Mouse (Mus musculus) kidney, embryonic 15.5 days (tissue): ENCODE results near the gene H2al1j. TPM values are rescaled to one million over a fixed set of nuclear protein-coding genes. Genes with fewer than 3 reads are reported as not detected.
"Not testable (repeated sequence)": the region's sequence is repeated elsewhere in the genome, so short reads cannot be mapped to it uniquely, and the experiment has no call there.

Experiments
- ATAC-seq: fragments of 200-750 bp; cut with Nextera tagmentation; replicated peaks from 2 replicates; pipeline ENCODE4 v1.8.0; 2017; ENCODE audit warnings: moderate TSS enrichment; ENCODE audit not compliant: low FRiP score
- H3K27ac ChIP-seq: fragments of 300-500 bp; sonication (generic); 2 replicates; pipeline ENCODE4 v1.5.1; 2015; ENCODE audit warnings: mild to moderate bottlenecking, inconsistent platforms
- H3K27me3 ChIP-seq: fragments of 300-500 bp; sonication (generic); 2 replicates; pipeline ENCODE4 v1.6.1; 2015; ENCODE audit warnings: inconsistent platforms
- H3K36me3 ChIP-seq: fragments of 300-500 bp; sonication (generic); 2 replicates; pipeline ENCODE4 v1.6.1; 2015; ENCODE audit warnings: inconsistent platforms
- H3K4me1 ChIP-seq: fragments of 300-500 bp; sonication (generic); 2 replicates; pipeline ENCODE4 v1.6.1; 2015; ENCODE audit warnings: inconsistent platforms
- H3K4me2 ChIP-seq: fragments of 300-500 bp; sonication (generic); 2 replicates; pipeline ENCODE4 v1.6.1; 2015; ENCODE audit warnings: moderate library complexity, mild to moderate bottlenecking, inconsistent platforms
- H3K4me3 ChIP-seq: fragments of 300-500 bp; sonication (generic); replicated peaks from 2 replicates; pipeline ENCODE4 v1.5.1; 2015; ENCODE audit warnings: mild to moderate bottlenecking, inconsistent platforms
- H3K9ac ChIP-seq: fragments of 300-500 bp; sonication (generic); 2 replicates; pipeline ENCODE4 v1.6.1; 2015; ENCODE audit warnings: mild to moderate bottlenecking, inconsistent platforms
- H3K9me3 ChIP-seq: fragments of 300-500 bp; sonication (generic); replicated peaks from 2 replicates; pipeline ENCODE4 v1.6.1; 2016; ENCODE audit warnings: inconsistent platforms
- WGBS: fragments of 180-500 bp; shearing (Covaris S2); methylation state at CpG from one replicate; pipeline ENCODE4 v1.1.7; 2015; ENCODE audit warnings: mixed read lengths; 5-methylcytosine and 5-hydroxymethylcytosine counted together
- polyA plus RNA-seq: library from polyadenylated mRNA; unstranded; fragments of >200 nt; fragmentation: Nextera tagmentation; extraction: Ambion mirVana; gene quantifications from 2 replicates; pipeline ENCODE4 v1.2.1, GENCODE M21; 2015

H2al1j gene
- not detected in 2 replicates for polyA plus RNA-seq

DNA sequence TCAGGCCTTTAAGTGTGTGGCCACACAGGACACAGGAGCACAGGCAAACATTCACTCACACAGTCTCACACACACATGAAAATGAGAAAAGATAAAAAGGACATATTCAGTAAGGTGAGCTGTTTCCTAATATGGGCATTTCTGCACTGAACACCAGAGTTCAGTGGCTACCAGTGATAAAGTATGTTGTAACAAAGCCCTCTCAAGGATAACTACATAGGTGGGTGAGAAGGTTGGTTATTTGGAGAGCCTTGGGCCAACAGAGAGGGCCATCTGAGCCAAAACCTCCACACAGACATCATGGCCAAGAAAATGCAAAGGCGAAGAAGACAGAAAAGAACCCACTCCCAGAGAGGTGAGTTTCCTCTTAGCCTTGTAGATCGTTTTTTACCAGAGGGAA, at the start of gene H2al1j:
TSS of gene H2al1j (plus strand) at position 301 of the 400 bp plus-strand sequence.
- H3K36me3 ChIP-seq, H3K4me3 ChIP-seq, H3K27me3 ChIP-seq, H3K9me3 ChIP-seq, H3K4me1 ChIP-seq, ATAC-seq, H3K4me2 ChIP-seq, H3K27ac ChIP-seq, H3K9ac ChIP-seq: not testable (repeated sequence)
- WGBS: 98% methylated on average over 2 of the region's 2 CpGs

- H3K9ac ChIP-seq: no peak overlapping the region
- no peak overlapping the region for H3K4me3 ChIP-seq
- ATAC-seq: no peak
- H3K27me3 ChIP-seq: peaks cover 17% of the 10 kb centered on the region; the same call in 1 of the 2 replicates
- H3K4me2 ChIP-seq: no peak overlapping the region
- no peak overlapping the region for H3K27ac ChIP-seq
- H3K36me3 ChIP-seq: no peaks in the 10 kb centered on the region
- H3K4me1 ChIP-seq: no peaks in the 10 kb centered on the region
- H3K9me3 ChIP-seq: no peaks in the 10 kb centered on the region
- 79% methylated on average over 2 of the region's 2 CpGs for WGBS
Observed at GRCm38 (mm10) chrX:11280741-11281140, 46.9 kb upstream of the H2al1j start.

DNA sequence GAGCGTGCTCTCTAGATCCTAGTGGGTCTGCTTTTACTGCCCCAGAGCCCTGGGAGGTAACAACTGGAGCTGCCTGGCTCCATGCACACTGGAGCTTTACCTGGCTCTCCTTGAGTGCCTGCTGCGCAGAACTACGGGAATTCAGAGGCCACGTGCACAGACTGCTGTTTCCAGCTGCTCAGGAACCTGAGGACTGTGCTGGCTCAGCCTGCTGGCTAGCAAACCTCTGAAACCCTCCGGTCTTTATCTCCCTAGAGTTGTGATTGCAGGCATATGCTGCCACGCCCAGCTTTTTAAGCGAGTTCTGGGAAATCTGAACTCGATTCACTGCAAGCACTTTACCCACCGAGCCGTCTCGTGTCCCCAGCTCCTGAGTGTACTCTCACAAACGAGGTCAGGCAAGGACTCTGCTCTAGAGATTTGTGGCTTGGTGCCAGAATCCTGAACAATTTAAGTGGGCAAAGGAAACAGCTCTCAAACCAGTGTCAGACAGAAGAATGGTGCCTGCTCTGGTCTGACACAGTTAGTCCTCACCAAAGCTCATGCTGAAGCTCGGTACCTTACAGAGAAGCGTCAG, 39.2 kb upstream of the H2al1j start:
- Histone ChIP-seq H3K9me3 (no peaks in the 10 kb centered on the region), H3K9ac (no peak overlapping the region), H3K4me2 (no peak overlapping the region), H3K4me3 (no peak overlapping the region), H3K27me3 (peaks cover 37% of the 10 kb centered on the region), H3K27ac (no peak overlapping the region), H3K36me3 (no peaks in the 10 kb centered on the region), H3K4me1 (no peaks in the 10 kb centered on the region)
- WGBS: 70% methylated on average over 14 of the region's 14 CpGs
- ATAC-seq: no peak

- H3K27me3 ChIP-seq: peaks cover 41% of the 10 kb centered on the region
- no peak for ATAC-seq
- H3K4me2 ChIP-seq: no peak overlapping the region
- H3K4me1 ChIP-seq: no peaks in the 10 kb centered on the region
- H3K9ac ChIP-seq: no peak overlapping the region
- H3K27ac ChIP-seq: no peak overlapping the region
- no peaks in the 10 kb centered on the region for H3K9me3 ChIP-seq
- 73% methylated on average over 4 of the region's 4 CpGs for WGBS
- no peaks in the 10 kb centered on the region for H3K36me3 ChIP-seq
- H3K4me3 ChIP-seq: no peak overlapping the region
Observed at GRCm38 (mm10) chrX:11289244-11289643, 38.4 kb upstream of the H2al1j start.

DNA sequence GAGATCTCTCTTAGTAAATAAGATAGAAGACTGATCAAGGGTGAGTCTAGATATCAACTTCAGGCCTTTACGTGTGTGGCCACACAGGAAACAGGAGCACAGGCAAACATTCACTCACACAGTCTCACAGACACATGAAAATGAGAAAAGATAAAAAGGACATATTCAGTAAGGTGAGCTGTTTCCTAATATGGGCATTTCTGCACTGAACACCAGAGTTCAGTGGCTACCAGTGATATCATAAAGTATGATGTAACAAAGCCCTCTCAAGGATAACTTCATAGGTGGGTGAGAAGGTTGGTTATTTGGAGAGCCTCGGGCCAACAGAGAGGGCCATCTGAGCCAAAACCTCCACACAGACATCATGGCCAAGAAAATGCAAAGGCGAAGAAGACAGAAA, 28.7 kb upstream of the H2al1j start, which contains the start of gene H2al1a:
TSS of gene H2al1a (plus strand) at position 301 of the 400 bp plus-strand sequence.
- not testable (repeated sequence) for H3K9ac ChIP-seq, H3K4me2 ChIP-seq, H3K27ac ChIP-seq, H3K4me1 ChIP-seq, H3K36me3 ChIP-seq, ATAC-seq, H3K4me3 ChIP-seq, H3K9me3 ChIP-seq
- no CpG with 5 or more reads among the region's 3 CpGs for WGBS
- peaks cover 12% of the 10 kb centered on the region; the same call in 1 of the 2 replicates for H3K27me3 ChIP-seq

GRCm38 (mm10) chrX:11302132-11302531, 25.5 kb upstream of the H2al1j start, which contains the start of gene H2al1b:
H2al1b (plus strand) TSS chrX:11302432.
- not testable (repeated sequence) for H3K9ac ChIP-seq, H3K27ac ChIP-seq, H3K4me3 ChIP-seq, ATAC-seq, H3K27me3 ChIP-seq, H3K4me1 ChIP-seq, H3K36me3 ChIP-seq, H3K9me3 ChIP-seq, H3K4me2 ChIP-seq
- WGBS: 92% methylated on average over 1 of the region's 3 CpGs

DNA sequence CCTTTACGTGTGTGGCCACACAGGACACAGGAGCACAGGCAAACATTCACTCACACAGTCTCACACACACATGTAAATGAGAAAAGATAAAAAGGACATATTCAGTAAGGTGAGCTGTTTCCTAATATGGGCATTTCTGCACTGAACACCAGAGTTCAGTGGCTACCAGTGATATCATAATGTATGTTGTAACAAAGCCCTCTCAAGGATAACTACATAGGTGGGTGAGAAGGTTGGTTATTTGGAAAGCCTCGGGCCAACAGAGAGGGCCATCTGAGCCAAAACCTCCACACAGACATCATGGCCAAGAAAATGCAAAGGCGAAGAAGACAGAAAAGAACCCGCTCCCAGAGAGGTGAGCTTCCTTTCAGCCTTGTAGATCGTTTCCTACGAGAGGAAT, 22.3 kb upstream of the H2al1j start, which contains the start of gene H2al1c:
TSS of gene H2al1c (plus strand) at position 301 of the 400 bp plus-strand sequence.
- H3K4me3 ChIP-seq, ATAC-seq, H3K9ac ChIP-seq, H3K9me3 ChIP-seq, H3K36me3 ChIP-seq, H3K4me2 ChIP-seq, H3K4me1 ChIP-seq, H3K27ac ChIP-seq, H3K27me3 ChIP-seq: not testable (repeated sequence)
- 86% methylated on average over 1 of the region's 6 CpGs for WGBS

GRCm38 (mm10) chrX:11308524-11308923, 19.1 kb upstream of the H2al1j start, which contains the start of gene H2al1d:
H2al1d (plus strand) TSS chrX:11308824.
- no CpG with 5 or more reads among the region's 6 CpGs for WGBS
- not testable (repeated sequence) for H3K4me2 ChIP-seq, H3K36me3 ChIP-seq, H3K9ac ChIP-seq, H3K27ac ChIP-seq, H3K4me3 ChIP-seq, H3K4me1 ChIP-seq, ATAC-seq, H3K9me3 ChIP-seq, H3K27me3 ChIP-seq

DNA sequence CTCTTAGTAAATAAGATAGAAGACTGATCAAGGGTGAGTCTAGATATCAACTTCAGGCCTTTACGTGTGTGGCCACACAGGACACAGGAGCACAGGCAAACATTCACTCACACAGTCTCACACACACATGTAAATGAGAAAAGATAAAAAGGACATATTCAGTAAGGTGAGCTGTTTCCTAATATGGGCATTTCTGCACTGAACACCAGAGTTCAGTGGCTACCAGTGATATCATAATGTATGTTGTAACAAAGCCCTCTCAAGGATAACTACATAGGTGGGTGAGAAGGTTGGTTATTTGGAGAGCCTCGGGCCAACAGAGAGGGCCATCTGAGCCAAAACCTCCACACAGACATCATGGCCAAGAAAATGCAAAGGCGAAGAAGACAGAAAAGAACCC, 16.0 kb upstream of the H2al1j start, which contains the start of gene H2al1e:
TSS of gene H2al1e (plus strand) at position 301 of the 400 bp plus-strand sequence.
- not testable (repeated sequence) for H3K27me3 ChIP-seq, H3K27ac ChIP-seq, H3K36me3 ChIP-seq, H3K4me2 ChIP-seq, H3K4me1 ChIP-seq, H3K9me3 ChIP-seq, ATAC-seq, H3K4me3 ChIP-seq, H3K9ac ChIP-seq
- WGBS: no CpG with 5 or more reads among the region's 3 CpGs

- not testable (repeated sequence) for ATAC-seq, H3K4me1 ChIP-seq, H3K27me3 ChIP-seq, H3K4me2 ChIP-seq, H3K27ac ChIP-seq, H3K9me3 ChIP-seq, H3K36me3 ChIP-seq, H3K9ac ChIP-seq, H3K4me3 ChIP-seq
- no CpG with 5 or more reads among the region's 6 CpGs for WGBS
Observed at GRCm38 (mm10) chrX:11314858-11315257, 12.8 kb upstream of the H2al1j start, which contains the start of gene H2al1f. H2al1f (plus strand) TSS chrX:11315158.

DNA sequence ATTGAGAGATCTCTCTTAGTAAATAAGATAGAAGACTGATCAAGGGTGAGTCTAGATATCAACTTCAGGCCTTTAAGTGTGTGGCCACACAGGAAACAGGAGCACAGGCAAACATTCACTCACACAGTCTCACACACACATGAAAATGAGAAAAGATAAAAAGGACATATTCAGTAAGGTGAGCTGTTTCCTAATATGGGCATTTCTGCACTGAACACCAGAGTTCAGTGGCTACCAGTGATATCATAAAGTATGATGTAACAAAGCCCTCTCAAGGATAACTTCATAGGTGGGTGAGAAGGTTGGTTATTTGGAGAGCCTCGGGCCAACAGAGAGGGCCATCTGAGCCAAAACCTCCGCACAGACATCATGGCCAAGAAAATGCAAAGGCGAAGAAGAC, 9.7 kb upstream of the H2al1j start, which contains the start of gene H2al1g:
TSS of gene H2al1g (plus strand) at position 301 of the 400 bp plus-strand sequence.
- no CpG with 5 or more reads among the region's 3 CpGs for WGBS
- ATAC-seq: not testable (repeated sequence)

GRCm38 (mm10) chrX:11321192-11321591, 6.4 kb upstream of the H2al1j start, which contains the start of gene H2al1h:
H2al1h (plus strand) TSS chrX:11321492.
- H3K4me3 ChIP-seq, H3K27ac ChIP-seq, H3K27me3 ChIP-seq, H3K4me2 ChIP-seq, H3K9me3 ChIP-seq, ATAC-seq, H3K36me3 ChIP-seq, H3K4me1 ChIP-seq, H3K9ac ChIP-seq: not testable (repeated sequence)
- no CpG with 5 or more reads among the region's 6 CpGs for WGBS

More for the DNA sequence above, 9.7 kb upstream of the H2al1j start, which contains the start of gene H2al1g:
- not testable (repeated sequence) for H3K27ac ChIP-seq, H3K27me3 ChIP-seq, H3K9ac ChIP-seq, H3K9me3 ChIP-seq, H3K4me2 ChIP-seq, H3K36me3 ChIP-seq, H3K4me1 ChIP-seq, H3K4me3 ChIP-seq
